ENCODE assay signal across 23 mouse cellular contexts in genomic region chr12:30264206-30264605, GRCm38 (mm10).
"Had no signal": no experiment of that assay in that cellular context is flagged by ENCODE, and none has a peak within 500 bp of the region (broad histone marks: within the 10 kb centered on the region; RNA-seq: fewer than 3 reads in every experiment).

No protein-coding gene starts in this region.

- ATAC-seq: liver, postnatal 0 days; midbrain, embryonic 15.5 days had no signal

- H3K4me3 ChIP-seq: limb, embryonic 12.5 days; limb, embryonic 15.5 days; megakaryocyte, embryonic 14.5 days; midbrain, embryonic 10.5 days; midbrain, embryonic 15.5 days; neural tube, embryonic 12.5 days; neural tube, embryonic 15.5 days had no signal

- H3K4me1 ChIP-seq: limb, embryonic 15.5 days; megakaryocyte, embryonic 14.5 days; neural tube, embryonic 12.5 days; neural tube, embryonic 15.5 days had no signal

- H3K9ac ChIP-seq: limb, embryonic 12.5 days; limb, embryonic 15.5 days; liver, embryonic 14.5 days; liver, postnatal 0 days; lung, embryonic 14.5 days; midbrain, embryonic 15.5 days; neural tube, embryonic 12.5 days; neural tube, embryonic 15.5 days had no signal

- H3K27ac ChIP-seq: limb, embryonic 12.5 days; limb, embryonic 15.5 days; liver, embryonic 14.5 days; midbrain, embryonic 10.5 days; midbrain, embryonic 15.5 days; neural tube, embryonic 12.5 days; neural tube, embryonic 15.5 days; stomach, postnatal 0 days had no signal

- H3K36me3 ChIP-seq: limb, embryonic 12.5 days; limb, embryonic 15.5 days; midbrain, embryonic 10.5 days; midbrain, embryonic 15.5 days; neural tube, embryonic 12.5 days; neural tube, embryonic 15.5 days had no signal

- H3K9me3 ChIP-seq: limb, embryonic 12.5 days; limb, embryonic 15.5 days; midbrain, embryonic 10.5 days; midbrain, embryonic 15.5 days; neural tube, embryonic 12.5 days; neural tube, embryonic 15.5 days had no signal

- DNase-seq: kidney, adult 9 months; kidney, postnatal 14 days; kidney, postnatal 4 days; liver, postnatal 0 days; lung, embryonic 14.5 days; lung, postnatal 10 days; lung, postnatal 36 days; right cerebral cortex, adult 18-20 months; right cerebral cortex, postnatal 14 days; right cerebral cortex, postnatal 4 days; thymus, adult 2 months; thymus, postnatal 14 days; thymus, postnatal 4 days had no signal

- H3K4me2 ChIP-seq: limb, embryonic 12.5 days; limb, embryonic 15.5 days; liver, embryonic 11.5 days; lung, embryonic 14.5 days; midbrain, embryonic 15.5 days; neural tube, embryonic 12.5 days; neural tube, embryonic 15.5 days had no signal

- H3K27me3 ChIP-seq: megakaryocyte, embryonic 14.5 days; midbrain, embryonic 15.5 days; neural tube, embryonic 12.5 days; neural tube, embryonic 15.5 days had no signal
